Mouse (Mus musculus): ENCODE data around the gene Gm3486. TPM values are rescaled to one million over a fixed set of nuclear protein-coding genes. Genes with fewer than 3 reads are reported as not detected.
"Not testable (repeated sequence)": the region's sequence is repeated elsewhere in the genome, so short reads cannot be mapped to it uniquely, and the experiment has no call there.

Gene Gm3486
- not detected in 2 replicates for total RNA-seq (2014; rRNA removed)
- polyA plus RNA-seq (2015; fragmentation: Nextera tagmentation; extraction: Ambion mirVana): not detected in 2 replicates

DNA sequence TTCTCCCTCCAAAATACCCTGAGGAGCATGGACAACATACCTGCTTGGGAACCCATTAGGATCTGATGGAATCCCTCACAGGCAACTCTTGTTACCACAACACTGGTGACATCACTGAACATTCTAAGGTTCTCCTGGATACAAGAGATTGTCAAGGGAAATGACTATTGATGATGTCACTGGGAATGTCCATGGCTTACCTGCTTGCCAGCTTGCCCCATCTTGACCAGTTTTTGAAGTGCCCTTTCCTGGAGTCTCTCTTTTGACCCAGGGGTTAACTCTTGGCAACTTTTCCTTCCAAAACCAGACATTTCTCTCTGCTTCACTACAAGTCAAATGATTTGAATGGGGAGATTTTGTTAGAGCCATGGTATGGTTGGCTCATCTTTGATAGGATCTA is at the start of gene Gm3486:
Gene Gm3486 (minus strand): TSS at position 101 of the 400 bp plus-strand sequence.
- H3K36me3 ChIP-seq (ENCODE audit: insufficient read depth, low read length); ATAC-seq; H3K9me3 ChIP-seq (ENCODE audit: low read length); H3K4me3 ChIP-seq (ENCODE audit: low read length); H3K27ac ChIP-seq; H3K4me2 ChIP-seq (ENCODE audit: low read depth, low read length); H3K9ac ChIP-seq (replicated peaks; ENCODE audit: low read length); DNase-seq (ENCODE audit: low spot score); H3K4me1 ChIP-seq (ENCODE audit: insufficient read depth, low read length); H3K27me3 ChIP-seq (ENCODE audit: insufficient read depth, low read length): not testable (repeated sequence)

- 82% methylated on average over 1 of the region's 1 CpGs for WGBS
- H3K4me3 ChIP-seq (ENCODE audit: low read length); DNase-seq (ENCODE audit: low spot score); ATAC-seq; H3K9me3 ChIP-seq (ENCODE audit: low read length); H3K4me1 ChIP-seq (ENCODE audit: insufficient read depth, low read length); H3K9ac ChIP-seq (replicated peaks; ENCODE audit: low read length); H3K4me2 ChIP-seq (ENCODE audit: low read depth, low read length); H3K27me3 ChIP-seq (ENCODE audit: insufficient read depth, low read length); H3K27ac ChIP-seq; H3K36me3 ChIP-seq (ENCODE audit: insufficient read depth, low read length): not testable (repeated sequence)
Measured at GRCm38 (mm10) chr14:41524695-41525094, 35.4 kb upstream of the Gm3486 start.

GRCm38 (mm10) chr14:41520683-41521082 is 31.4 kb upstream of the Gm3486 start:
- not testable (repeated sequence) for H3K4me1 ChIP-seq (ENCODE audit: insufficient read depth, low read length); ATAC-seq; H3K4me2 ChIP-seq (ENCODE audit: low read depth, low read length); DNase-seq (ENCODE audit: low spot score); H3K4me3 ChIP-seq (ENCODE audit: low read length); H3K36me3 ChIP-seq (ENCODE audit: insufficient read depth, low read length); H3K27ac ChIP-seq; H3K9ac ChIP-seq (replicated peaks; ENCODE audit: low read length); H3K27me3 ChIP-seq (ENCODE audit: insufficient read depth, low read length); H3K9me3 ChIP-seq (ENCODE audit: low read length)
- 75% methylated on average over 5 of the region's 5 CpGs for WGBS

GRCm38 (mm10) chr14:41453418-41453817 is 35.9 kb downstream of the Gm3486 start, which contains the start of gene Gm7954:
Gene Gm7954 (minus strand): TSS chr14:41453518.
- H3K9me3 ChIP-seq (ENCODE audit: low read length); H3K4me2 ChIP-seq (ENCODE audit: low read depth, low read length); DNase-seq (ENCODE audit: low spot score); H3K36me3 ChIP-seq (ENCODE audit: insufficient read depth, low read length); ATAC-seq; H3K4me1 ChIP-seq (ENCODE audit: insufficient read depth, low read length); H3K9ac ChIP-seq (replicated peaks; ENCODE audit: low read length); H3K4me3 ChIP-seq (ENCODE audit: low read length); H3K27me3 ChIP-seq (ENCODE audit: insufficient read depth, low read length); H3K27ac ChIP-seq: not testable (repeated sequence)
- WGBS: no CpG with 5 or more reads among the region's 2 CpGs

Other genes starting within 250 kb of the Gm3486 start
- 0.10 TPM in 1 of 2 replicates, not detected in the other for gene Gm2832, start 210.7 kb downstream of the Gm3486 start, total RNA-seq (2014; rRNA removed)
- gene Gm2832, start 210.7 kb downstream of the Gm3486 start, polyA plus RNA-seq (2015; fragmentation: Nextera tagmentation; extraction: Ambion mirVana): 0.56 and 0.57 TPM in 2 replicates
- not detected in 2 replicates for gene Gm5798, start 140.9 kb downstream of the Gm3486 start, total RNA-seq (2014; rRNA removed)
- gene Gm5798, start 140.9 kb downstream of the Gm3486 start, polyA plus RNA-seq (2015; fragmentation: Nextera tagmentation; extraction: Ambion mirVana): not detected in 2 replicates
- gene Gm7945, start 103.1 kb downstream of the Gm3486 start, total RNA-seq (2014; rRNA removed): not detected in 2 replicates
- gene Gm7945, start 103.1 kb downstream of the Gm3486 start, polyA plus RNA-seq (2015; fragmentation: Nextera tagmentation; extraction: Ambion mirVana): 0.13 TPM in 1 of 2 replicates, not detected in the other
- gene Gm6482, start 81.2 kb downstream of the Gm3486 start, total RNA-seq (2014; rRNA removed): not detected in 2 replicates
- gene Gm6482, start 81.2 kb downstream of the Gm3486 start, polyA plus RNA-seq (2015; fragmentation: Nextera tagmentation; extraction: Ambion mirVana): not detected in 2 replicates
- gene Gm7954, start 36.0 kb downstream of the Gm3486 start, total RNA-seq (2014; rRNA removed): not detected in 2 replicates
- not detected in 2 replicates for gene Gm7954, start 36.0 kb downstream of the Gm3486 start, polyA plus RNA-seq (2015; fragmentation: Nextera tagmentation; extraction: Ambion mirVana)
- not detected in 2 replicates for gene Gm7970, start 66.1 kb upstream of the Gm3486 start, total RNA-seq (2014; rRNA removed)
- gene Gm7970, start 66.1 kb upstream of the Gm3486 start, polyA plus RNA-seq (2015; fragmentation: Nextera tagmentation; extraction: Ambion mirVana): not detected in 2 replicates
- not detected in 2 replicates for gene 1700049E17Rik2, start 83.7 kb upstream of the Gm3486 start, total RNA-seq (2014; rRNA removed)
- gene 1700049E17Rik2, start 83.7 kb upstream of the Gm3486 start, polyA plus RNA-seq (2015; fragmentation: Nextera tagmentation; extraction: Ambion mirVana): not detected in 2 replicates
- gene Gm3072, start 135.1 kb upstream of the Gm3486 start, total RNA-seq (2014; rRNA removed): not detected in 2 replicates
- gene Gm3072, start 135.1 kb upstream of the Gm3486 start, polyA plus RNA-seq (2015; fragmentation: Nextera tagmentation; extraction: Ambion mirVana): not detected in 2 replicates
- gene Gm3676, start 157.0 kb upstream of the Gm3486 start, total RNA-seq (2014; rRNA removed): not detected in 2 replicates
- gene Gm3676, start 157.0 kb upstream of the Gm3486 start, polyA plus RNA-seq (2015; fragmentation: Nextera tagmentation; extraction: Ambion mirVana): not detected in 2 replicates
- not detected in 2 replicates for gene Gm8068, start 212.4 kb upstream of the Gm3486 start, total RNA-seq (2014; rRNA removed)
- not detected in 2 replicates for gene Gm8068, start 212.4 kb upstream of the Gm3486 start, polyA plus RNA-seq (2015; fragmentation: Nextera tagmentation; extraction: Ambion mirVana)

All from hindbrain, postnatal 0 days (tissue).